ENCODE assay signal across 11 mouse cellular contexts in the genomic region with DNA sequence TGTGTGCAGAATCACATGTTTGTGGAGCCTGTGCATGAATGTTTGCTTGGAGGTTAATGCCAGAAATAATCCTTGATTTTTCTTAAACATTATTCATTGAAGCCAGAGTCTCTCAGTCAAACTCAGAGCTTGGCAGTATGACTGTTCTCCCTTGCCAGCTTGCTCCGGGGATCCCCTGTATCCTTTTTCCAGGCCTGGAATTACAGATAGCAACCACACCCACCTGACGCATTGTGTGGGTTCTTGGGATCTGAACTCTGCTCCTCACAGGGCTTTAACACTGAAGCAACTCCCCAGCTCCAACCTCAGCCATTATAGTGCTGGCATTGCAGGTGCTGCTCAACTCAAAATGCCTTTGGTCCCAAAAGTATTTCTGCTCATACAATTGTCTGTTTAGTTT.
"Had no signal": no experiment of that assay in that cellular context is flagged by ENCODE, and none has a peak within 500 bp of the region (broad histone marks: within the 10 kb centered on the region; RNA-seq: fewer than 3 reads in every experiment).

No protein-coding gene starts in this region.

- DNase-seq: retina, postnatal 1 day; right cerebral cortex, adult 18-20 months; right cerebral cortex, postnatal 14 days; right cerebral cortex, postnatal 25 days; right cerebral cortex, postnatal 4 days; spleen, adult 18-20 months; thymus, adult 18-20 months; thymus, adult 2 months; thymus, postnatal 14 days; thymus, postnatal 25 days; thymus, postnatal 36 days had no signal
